Mouse (Mus musculus): Measurements from ENCODE around the gene Wfdc6a. TPM values are rescaled to one million over a fixed set of nuclear protein-coding genes. Genes with fewer than 3 reads are reported as not detected.
"Not testable (repeated sequence)": the region's sequence is repeated elsewhere in the genome, so short reads cannot be mapped to it uniquely, and the experiment has no call there.

Gene Wfdc6a
- total and polyA plus RNA-seq, 3 experiments, result not detected

DNA sequence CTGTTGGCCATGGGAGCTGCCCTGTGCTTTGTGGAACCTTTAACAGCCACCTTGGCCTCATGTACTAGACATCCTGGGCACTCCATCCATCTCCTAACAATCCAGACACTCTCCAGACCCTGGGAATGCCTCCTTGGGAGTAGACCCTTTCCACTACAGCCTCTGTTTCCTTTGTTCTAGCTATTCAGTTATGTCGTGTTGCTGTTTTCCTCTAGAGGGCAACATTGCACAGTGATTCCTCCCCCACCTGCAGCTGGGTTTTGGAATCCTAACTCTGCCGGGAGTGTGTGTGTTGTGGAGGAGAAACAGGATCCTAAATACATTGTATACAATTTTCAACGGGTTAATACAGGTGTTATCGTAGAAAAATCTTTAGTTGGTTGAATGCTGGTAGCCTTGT lies 6.8 kb upstream of the Wfdc6a start:
- Histone ChIP-seq H3K4me1 (ENCODE audit: control insufficient read depth in 1 of 2, insufficient read depth in 2 of 2, low read length in 2 of 2) (no peaks in the 10 kb centered on the region), H3K36me3 (ENCODE audit: control insufficient read depth in 1 of 2, insufficient read depth in 2 of 2, low read length in 2 of 2) (no peaks in the 10 kb centered on the region), H3K9ac (ENCODE audit: control insufficient read depth, low read depth, low read length, poor library complexity, severe bottlenecking) (no peak overlapping the region), H3K27me3 (ENCODE audit: control insufficient read depth in 1 of 2, insufficient read depth in 2 of 2, low read length in 2 of 2) (peaks cover 0 to 5% of the 10 kb centered on the region in 2 experiments), H3K4me3 (ENCODE audit: control insufficient read depth in 1 of 2, insufficient read depth in 1 of 2, low read depth in 2 of 2, low read length in 2 of 2) (no peak overlapping the region), H3K27ac (ENCODE audit: control insufficient read depth, low read depth, low read length) (no peak overlapping the region), H3K9me3 (replicated peaks; ENCODE audit: insufficient read depth, low read length) (no peaks in the 10 kb centered on the region), H3K79me2 (ENCODE audit: control insufficient read depth, insufficient read depth, low read length, poor library complexity) (no peaks in the 10 kb centered on the region; the same call in 1 of the 2 replicates)
- no peak for TF ChIP-seq ZNF384 (IDR thresholded peaks at IDR 0.05; ENCODE audit: low read depth, low read length)
- no peak for TF ChIP-seq USF1 (IDR thresholded peaks at IDR 0.05; ENCODE audit: low read depth, low read length)
- TF ChIP-seq GATA1 (IDR thresholded peaks at IDR 0.05; ENCODE audit: low read depth, low read length), result no peak
- no peak for TF ChIP-seq UBTF (IDR thresholded peaks at IDR 0.05; ENCODE audit: borderline replicate concordance, insufficient read depth, low read depth, low read length)
- TF ChIP-seq GABPA (IDR thresholded peaks at IDR 0.05; ENCODE audit: low read depth, low read length), result no peak
- no peak for TF ChIP-seq RCOR1 (IDR thresholded peaks at IDR 0.05; ENCODE audit: low read depth, low read length)
- TF ChIP-seq ETS1 (IDR thresholded peaks at IDR 0.05; ENCODE audit: low read depth, low read length), result no peak
- no peak for TF ChIP-seq KAT2A (conservative IDR thresholded peaks at IDR 0.05; ENCODE audit: low read depth, low read length)
- TF ChIP-seq CHD2 (IDR thresholded peaks at IDR 0.05; ENCODE audit: low read length), result no peak
- TF ChIP-seq TCF12 (IDR thresholded peaks at IDR 0.05; ENCODE audit: low read depth, low read length), result no peak
- no peak for TF ChIP-seq MEF2A (IDR thresholded peaks at IDR 0.05; ENCODE audit: extremely low read depth, insufficient replicate concordance, low read depth, low read length, poor library complexity, severe bottlenecking)
- TF ChIP-seq POLR2A (IDR thresholded peaks at IDR 0.05; ENCODE audit: control insufficient read depth in 1 of 2, insufficient read depth in 1 of 2, low read depth in 1 of 2, low read length in 2 of 2, poor library complexity in 1 of 2), result no peak
- TF ChIP-seq MXI1 (IDR thresholded peaks at IDR 0.05; ENCODE audit: low read depth, low read length), result no peak
- TF ChIP-seq HCFC1 (IDR thresholded peaks at IDR 0.05; ENCODE audit: low read depth, low read length), result no peak
- TF ChIP-seq USF2 (IDR thresholded peaks at IDR 0.05; ENCODE audit: borderline replicate concordance in 1 of 2, insufficient read depth in 1 of 2, low read depth in 1 of 2, low read length in 2 of 2), result no peak
- no peak for TF ChIP-seq POLR2AphosphoS5 (IDR thresholded peaks at IDR 0.05; ENCODE audit: borderline replicate concordance, low read depth, low read length)
- no peak for TF ChIP-seq NELFE (IDR thresholded peaks at IDR 0.05; ENCODE audit: low read depth, low read length)
- TF ChIP-seq MAFK (IDR thresholded peaks at IDR 0.05; ENCODE audit: borderline replicate concordance, low read depth, low read length), result no peak
- no peak for TF ChIP-seq TAL1 (IDR thresholded peaks at IDR 0.05; ENCODE audit: low read length)
- no peak for TF ChIP-seq EP300 (IDR thresholded peaks at IDR 0.05; ENCODE audit: low read depth in 1 of 2, low read length in 2 of 2)
- TF ChIP-seq RAD21 (IDR thresholded peaks at IDR 0.05; ENCODE audit: low read depth, low read length), result peak; percentile 92
- TF ChIP-seq ZMIZ1 (IDR thresholded peaks at IDR 0.05; ENCODE audit: low read depth, low read length), result no peak
- TF ChIP-seq ELF1 (IDR thresholded peaks at IDR 0.05; ENCODE audit: low read depth, low read length), result no peak
- peak; percentile 57 to 91 (median 62) for TF ChIP-seq CTCF (IDR thresholded peaks at IDR 0.05 in 2 of 3, conservative IDR thresholded peaks at IDR 0.05 in 1 of 3; ENCODE audit: control insufficient read depth in 1 of 3, insufficient read depth in 1 of 3, low read depth in 2 of 3, low read length in 3 of 3, poor library complexity in 1 of 3, severe bottlenecking in 1 of 3)
- TF ChIP-seq NRF1 (IDR thresholded peaks at IDR 0.05; ENCODE audit: insufficient read depth, low read depth, low read length, poor library complexity, severe bottlenecking), result no peak
- no peak for TF ChIP-seq CHD1 (IDR thresholded peaks at IDR 0.05; ENCODE audit: low read depth, low read length)
- TF ChIP-seq SMC3 (IDR thresholded peaks at IDR 0.05; ENCODE audit: low read depth, low read length), result peak; percentile 84
- TF ChIP-seq MYC (IDR thresholded peaks at IDR 0.05; ENCODE audit: low read depth, low read length), result no peak
- TF ChIP-seq E2F4 (IDR thresholded peaks at IDR 0.05; ENCODE audit: borderline replicate concordance, low read depth, low read length), result no peak
- no peak for TF ChIP-seq ZKSCAN1 (IDR thresholded peaks at IDR 0.05; ENCODE audit: low read depth, low read length)
- TF ChIP-seq JUND (IDR thresholded peaks at IDR 0.05; ENCODE audit: low read depth, low read length), result no peak
- no peak for TF ChIP-seq SIN3A (IDR thresholded peaks at IDR 0.05; ENCODE audit: low read length)
- peak; percentile 84 for TF ChIP-seq ZC3H11A (IDR thresholded peaks at IDR 0.05; ENCODE audit: low read depth, low read length)
- DNase-seq (ENCODE audit: low read depth, low spot score), result peak; percentile 42

DNA sequence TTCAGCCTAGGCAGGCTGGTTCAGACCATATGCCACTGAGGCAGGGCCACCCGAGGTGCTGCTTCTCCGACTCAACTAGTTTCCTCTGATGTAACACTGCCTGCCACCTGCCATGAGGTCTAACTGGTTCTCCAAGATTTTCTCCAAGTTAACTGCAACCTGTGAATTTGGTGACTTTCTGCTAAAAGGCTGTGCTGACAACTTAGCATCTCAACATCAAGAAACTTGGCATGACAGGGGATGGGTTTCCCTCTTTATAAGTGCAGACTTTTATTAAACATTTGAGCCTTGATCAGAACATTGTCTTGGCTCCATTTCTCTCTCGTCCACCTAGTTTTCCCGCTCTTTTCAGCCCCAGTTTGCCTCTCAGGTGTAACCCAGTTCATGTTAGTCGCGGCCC lies 11.9 kb downstream of the Wfdc6a start, which contains the start of gene Spint3:
TSS of gene Spint3 (minus strand) at position 101 of the 400 bp plus-strand sequence.
- H3K4me1 ChIP-seq (ENCODE audit: control insufficient read depth in 1 of 2, insufficient read depth in 2 of 2, low read length in 2 of 2); H3K4me3 ChIP-seq (ENCODE audit: control insufficient read depth in 1 of 2, insufficient read depth in 1 of 2, low read depth in 2 of 2, low read length in 2 of 2); H3K27me3 ChIP-seq (ENCODE audit: control insufficient read depth in 1 of 2, insufficient read depth in 2 of 2, low read length in 2 of 2); H3K9me3 ChIP-seq (replicated peaks; ENCODE audit: insufficient read depth, low read length); DNase-seq (ENCODE audit: low read depth, low spot score); H3K79me2 ChIP-seq (ENCODE audit: control insufficient read depth, insufficient read depth, low read length, poor library complexity); H3K27ac ChIP-seq (ENCODE audit: control insufficient read depth, low read depth, low read length); H3K36me3 ChIP-seq (ENCODE audit: control insufficient read depth in 1 of 2, insufficient read depth in 2 of 2, low read length in 2 of 2); H3K9ac ChIP-seq (ENCODE audit: control insufficient read depth, low read depth, low read length, poor library complexity, severe bottlenecking): not testable (repeated sequence)

Data from MEL (cell line).